Mouse (Mus musculus): ENCODE data around the gene Prr36. TPM values are rescaled to one million over a fixed set of nuclear protein-coding genes. Genes with fewer than 3 reads are reported as not detected.
A peak's percentile ranks its signal among the peaks of the same experiment; 100 is the strongest.

Prr36 gene
- polyA plus RNA-seq, 1 experiment from 2014 or later = 2.7 TPM

DNA sequence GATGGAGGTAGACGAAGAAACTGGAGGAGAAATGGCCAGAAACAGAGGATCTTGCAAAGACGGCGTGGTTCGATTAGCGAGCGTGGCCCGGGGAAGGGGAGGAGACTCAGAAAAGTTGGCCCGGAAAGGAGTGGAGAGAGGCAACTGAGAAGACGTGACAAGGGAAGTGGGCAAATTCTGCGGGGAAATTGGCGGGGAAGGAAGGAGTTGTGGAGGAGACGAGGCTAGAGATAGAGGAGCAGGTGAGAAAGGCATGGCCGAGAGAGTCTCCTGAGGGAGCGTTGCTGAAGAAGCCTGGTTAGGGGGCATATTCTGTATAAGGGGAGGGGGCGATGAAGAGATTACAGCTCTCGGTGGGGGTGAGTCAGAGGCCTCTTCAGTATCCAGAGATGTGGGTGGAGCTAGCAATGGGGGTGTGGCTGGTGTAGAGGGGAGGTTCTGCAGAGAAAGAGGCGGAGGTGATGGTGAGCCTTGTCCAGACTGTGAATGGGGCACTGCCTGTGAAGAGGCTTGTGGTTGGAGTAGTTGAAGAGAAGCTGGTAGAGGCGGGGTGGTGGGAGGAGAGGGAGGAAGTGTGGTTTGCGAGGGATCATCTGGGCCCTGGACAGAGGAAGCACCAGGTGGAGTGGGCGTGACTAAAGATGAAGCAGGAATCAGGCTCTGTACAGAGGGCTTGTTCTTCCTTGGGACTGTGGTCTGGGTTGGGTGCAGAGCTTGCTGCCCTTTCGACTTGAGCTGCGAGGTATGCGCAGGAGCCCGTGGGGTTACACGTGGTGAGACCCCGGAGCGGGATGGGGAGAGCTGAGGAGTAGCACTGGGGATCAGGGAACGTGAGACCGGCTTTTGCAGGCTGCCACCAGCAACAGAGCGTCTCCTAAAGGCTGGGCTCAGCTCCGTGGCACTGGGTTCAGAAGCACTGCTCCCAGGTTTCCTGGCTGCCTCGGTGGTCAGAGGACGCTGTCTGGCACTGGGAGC lies 3.0 kb downstream of the Prr36 start:
- WGBS = 10% methylated on average over 29 of the region's 33 CpGs
- H3K4me1 ChIP-seq (ENCODE audit: control insufficient read depth, insufficient read depth, low read length) = peaks cover 18% of the 10 kb centered on the region
- ATAC-seq (ENCODE audit: low read depth) (peak; percentile 49), DNase-seq (ENCODE audit: low spot score) (peak; percentile 67)
- H3K9ac ChIP-seq (ENCODE audit: low read depth, low read length) = peak overlapping the region; percentile 66; the same call in 1 of the 2 replicates
- no peaks in the 10 kb centered on the region for H3K9me3 ChIP-seq (ENCODE audit: control insufficient read depth, low read length)
- H3K4me3 ChIP-seq (ENCODE audit: low read depth, low read length) = peak overlapping the region; percentile 46
- H3K27ac ChIP-seq (replicated peaks; ENCODE audit: low read depth, low read length) = peak overlapping the region; percentile 7; the same call in 1 of the 2 replicates
- H3K4me2 ChIP-seq (ENCODE audit: low read depth, low read length) = peak overlapping the region; percentile 87
- peaks cover 47% of the 10 kb centered on the region for H3K27me3 ChIP-seq (replicated peaks; ENCODE audit: control insufficient read depth, insufficient read depth, low read length)
- H3K36me3 ChIP-seq (ENCODE audit: control insufficient read depth, insufficient read depth, low read length) = peaks cover 10% of the 10 kb centered on the region; the same call in 1 of the 2 replicates

DNA sequence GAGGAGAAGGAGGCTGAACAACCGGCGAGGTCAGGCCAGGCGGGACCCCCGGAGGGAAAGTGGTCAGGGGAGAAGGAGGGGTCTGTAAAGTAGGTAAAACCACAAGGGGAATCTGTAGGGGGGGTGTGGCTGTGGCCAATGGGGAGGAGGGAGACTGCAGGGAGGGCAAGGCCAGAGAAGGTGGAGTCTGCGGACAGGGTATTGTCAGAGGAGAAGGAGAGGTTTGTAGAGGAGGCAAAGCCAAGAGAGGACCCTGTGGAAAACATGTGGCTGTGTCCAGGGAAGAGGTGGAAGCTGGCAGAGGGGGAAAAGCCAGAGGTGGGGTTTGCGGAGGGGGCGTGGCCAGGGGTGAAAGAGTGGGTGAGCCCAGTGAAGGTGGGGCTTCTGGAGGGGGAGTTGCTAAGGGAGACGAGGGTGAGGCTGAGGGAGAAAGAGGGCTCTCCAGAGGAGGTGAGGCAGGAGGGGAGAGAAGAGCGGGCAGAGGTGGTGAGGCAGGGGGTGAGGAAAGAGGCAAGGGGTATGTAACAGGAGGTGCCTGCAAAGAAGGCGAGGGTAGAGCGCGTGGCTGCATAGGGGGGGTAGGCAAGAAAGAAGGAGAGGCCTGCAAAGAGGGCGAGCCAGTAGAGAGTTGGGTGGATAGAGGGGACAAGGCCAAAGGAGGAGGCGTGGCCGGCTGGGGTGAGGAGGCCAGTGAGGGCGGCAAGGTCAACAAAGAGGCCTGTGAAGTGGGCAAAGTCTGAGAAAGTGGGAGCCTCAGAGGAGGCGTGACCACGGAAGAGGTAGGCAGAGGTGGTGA lies 3.9 kb downstream of the Prr36 start:
- ATAC-seq (ENCODE audit: low read depth) (peak; percentile 62), DNase-seq (ENCODE audit: low spot score) (peak; percentile 70)
- H3K9ac ChIP-seq (ENCODE audit: low read depth, low read length) = peak overlapping the region; percentile 66
- peaks cover 44% of the 10 kb centered on the region for H3K27me3 ChIP-seq (replicated peaks; ENCODE audit: control insufficient read depth, insufficient read depth, low read length)
- H3K4me1 ChIP-seq (ENCODE audit: control insufficient read depth, insufficient read depth, low read length) = peaks cover 18% of the 10 kb centered on the region
- peak overlapping the region; percentile 46 for H3K4me3 ChIP-seq (ENCODE audit: low read depth, low read length)
- H3K4me2 ChIP-seq (ENCODE audit: low read depth, low read length) = peak overlapping the region; percentile 87
- H3K9me3 ChIP-seq (ENCODE audit: control insufficient read depth, low read length) = no peaks in the 10 kb centered on the region
- H3K27ac ChIP-seq (replicated peaks; ENCODE audit: low read depth, low read length) = peak overlapping the region; percentile 7; the same call in 1 of the 2 replicates
- peaks cover 12% of the 10 kb centered on the region; the same call in 1 of the 2 replicates for H3K36me3 ChIP-seq (ENCODE audit: control insufficient read depth, insufficient read depth, low read length)
- 3% methylated on average over 18 of the region's 18 CpGs for WGBS

DNA sequence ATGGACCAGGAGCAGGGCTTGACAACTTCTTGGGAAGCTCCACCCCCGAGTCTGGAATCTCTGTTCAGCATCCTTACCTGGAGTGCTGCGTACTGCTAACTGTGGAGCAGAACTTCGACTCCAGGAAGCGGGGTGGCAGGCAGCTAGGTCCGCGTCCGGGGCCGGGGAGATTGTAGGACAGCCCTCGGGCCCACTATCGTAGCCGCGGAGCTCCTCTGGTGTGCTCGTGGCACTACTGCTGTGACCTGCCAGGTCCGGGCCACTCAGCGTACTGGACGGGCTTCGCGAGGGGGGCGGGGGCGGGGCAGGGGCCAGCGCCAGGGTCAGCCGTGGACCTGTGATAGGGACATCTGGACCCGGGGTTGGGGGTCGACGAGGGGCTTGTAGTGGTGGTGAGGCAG lies 4.5 kb downstream of the Prr36 start:
- Histone ChIP-seq H3K27ac (replicated peaks; ENCODE audit: low read depth, low read length) (no peak overlapping the region; the same call in 1 of the 2 replicates), H3K9ac (ENCODE audit: low read depth, low read length) (peak overlapping the region; percentile 66), H3K4me2 (ENCODE audit: low read depth, low read length) (peak overlapping the region; percentile 87), H3K4me1 (ENCODE audit: control insufficient read depth, insufficient read depth, low read length) (peaks cover 18% of the 10 kb centered on the region), H3K4me3 (ENCODE audit: low read depth, low read length) (peak overlapping the region; percentile 46), H3K9me3 (ENCODE audit: control insufficient read depth, low read length) (no peaks in the 10 kb centered on the region), H3K27me3 (replicated peaks; ENCODE audit: control insufficient read depth, insufficient read depth, low read length) (peaks cover 38% of the 10 kb centered on the region), H3K36me3 (ENCODE audit: control insufficient read depth, insufficient read depth, low read length) (peaks cover 12% of the 10 kb centered on the region; the same call in 1 of the 2 replicates)
- DNase-seq (ENCODE audit: low spot score) (no peak), ATAC-seq (ENCODE audit: low read depth) (peak; percentile 9; the same call in 1 of the 2 replicates)
- WGBS = 1% methylated on average over 24 of the region's 25 CpGs

DNA sequence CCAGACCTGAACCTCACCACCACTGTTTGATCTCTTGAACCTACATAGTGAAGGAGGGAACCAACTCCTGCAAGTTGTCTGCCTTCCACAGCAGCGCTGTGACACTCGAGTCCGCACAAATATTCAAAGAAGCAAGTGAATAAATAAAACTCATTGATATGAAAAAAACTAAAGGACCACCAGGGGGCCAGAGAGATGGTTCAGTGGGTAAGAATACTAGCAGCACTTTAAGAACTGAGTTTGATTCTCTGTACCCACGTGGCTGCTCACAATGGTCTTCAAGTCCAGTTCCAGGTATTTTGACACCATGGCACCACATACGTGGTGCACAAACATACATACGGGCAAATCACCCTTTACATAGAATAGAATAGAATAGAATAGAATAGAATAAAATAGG lies 6.2 kb downstream of the Prr36 start:
- Histone ChIP-seq H3K36me3 (ENCODE audit: control insufficient read depth, insufficient read depth, low read length) (peaks cover 12% of the 10 kb centered on the region; the same call in 1 of the 2 replicates), H3K27me3 (replicated peaks; ENCODE audit: control insufficient read depth, insufficient read depth, low read length) (peaks cover 33% of the 10 kb centered on the region), H3K9me3 (ENCODE audit: control insufficient read depth, low read length) (no peaks in the 10 kb centered on the region), H3K4me1 (ENCODE audit: control insufficient read depth, insufficient read depth, low read length) (peaks cover 18% of the 10 kb centered on the region), H3K4me3 (ENCODE audit: low read depth, low read length) (no peak overlapping the region), H3K4me2 (ENCODE audit: low read depth, low read length) (no peak overlapping the region), H3K9ac (ENCODE audit: low read depth, low read length) (no peak overlapping the region), H3K27ac (replicated peaks; ENCODE audit: low read depth, low read length) (no peak overlapping the region)
- DNase-seq (ENCODE audit: low spot score) (no peak), ATAC-seq (ENCODE audit: low read depth) (no peak)
- 75% methylated on average over 6 of the region's 6 CpGs for WGBS

DNA sequence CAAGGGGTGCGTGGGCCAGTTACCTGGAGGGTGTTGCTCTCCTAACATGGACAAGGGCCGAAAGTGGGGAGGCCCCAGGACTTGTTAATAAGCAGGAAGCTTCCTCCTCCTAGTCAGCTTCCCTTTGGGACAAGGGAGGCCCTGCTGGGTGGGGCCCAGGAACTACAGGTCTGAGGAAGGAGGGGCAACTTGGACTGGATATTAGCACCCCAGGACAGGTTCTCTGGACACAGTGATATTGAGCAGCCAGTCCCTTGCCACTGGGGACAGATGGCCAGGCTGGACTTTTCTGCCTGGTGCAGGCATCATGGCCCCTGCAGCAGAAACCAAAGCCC lies 10.3 kb downstream of the Prr36 start:
- DNase-seq (ENCODE audit: low spot score) (no peak), ATAC-seq (ENCODE audit: low read depth) (peak; percentile 4; the same call in 1 of the 2 replicates)
- no peak overlapping the region for H3K4me3 ChIP-seq (ENCODE audit: low read depth, low read length)
- peaks cover 26% of the 10 kb centered on the region for H3K36me3 ChIP-seq (ENCODE audit: control insufficient read depth, insufficient read depth, low read length)
- H3K9ac ChIP-seq (ENCODE audit: low read depth, low read length) = 0 out of 2 replicates have a peak overlapping the region, but pooled peaks have one; percentile 30
- no peaks in the 10 kb centered on the region for H3K9me3 ChIP-seq (ENCODE audit: control insufficient read depth, low read length)
- H3K4me2 ChIP-seq (ENCODE audit: low read depth, low read length) = no peak overlapping the region
- no peaks in the 10 kb centered on the region for H3K4me1 ChIP-seq (ENCODE audit: control insufficient read depth, insufficient read depth, low read length)
- WGBS = 78% methylated on average over 2 of the region's 2 CpGs
- no peak overlapping the region for H3K27ac ChIP-seq (replicated peaks; ENCODE audit: low read depth, low read length)
- peaks cover 34% of the 10 kb centered on the region for H3K27me3 ChIP-seq (replicated peaks; ENCODE audit: control insufficient read depth, insufficient read depth, low read length)

DNA sequence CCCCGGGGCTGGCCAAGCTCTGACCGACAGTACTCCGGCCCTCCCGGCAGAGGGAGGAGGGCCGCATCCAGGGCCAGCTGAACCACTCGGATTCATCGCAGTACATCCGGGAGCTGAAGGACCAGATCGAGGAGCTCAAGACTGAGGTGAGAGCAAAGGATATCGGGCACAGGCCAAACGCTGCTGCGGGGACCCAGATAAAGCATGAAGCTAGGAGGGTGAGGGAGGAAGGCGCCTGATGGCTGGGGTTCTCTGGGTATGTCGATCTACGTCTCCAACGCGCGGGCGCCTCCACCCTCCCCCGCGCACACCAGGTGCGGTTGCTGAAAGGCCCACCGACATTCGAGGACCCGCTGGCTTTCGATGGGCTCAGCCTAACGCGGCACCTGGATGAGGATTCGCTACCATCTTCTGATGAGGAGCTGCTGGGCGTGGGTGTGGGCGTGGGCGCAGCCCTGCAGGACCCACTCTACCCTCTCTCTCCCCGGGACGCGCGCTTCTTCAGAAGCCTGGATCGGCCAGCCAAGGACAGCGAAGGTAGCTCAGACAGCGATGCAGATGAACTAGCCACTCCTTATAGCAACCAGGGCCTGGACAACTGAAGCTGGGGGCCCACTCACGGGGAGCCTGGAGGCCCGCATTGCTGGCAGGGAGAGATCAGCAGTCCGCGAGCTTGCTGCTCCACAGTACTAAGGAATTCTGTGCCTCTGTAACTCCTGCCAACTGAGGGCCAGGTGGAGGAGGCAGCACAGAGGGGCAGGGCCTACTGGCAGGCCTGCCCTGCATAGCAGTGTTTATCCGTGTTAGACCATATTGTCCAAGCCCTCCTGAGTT lies 10.9 kb downstream of the Prr36 start:
- Histone ChIP-seq H3K9ac (ENCODE audit: low read depth, low read length) (peak overlapping the region; percentile 30; the same call in 1 of the 2 replicates), H3K4me2 (ENCODE audit: low read depth, low read length) (peak overlapping the region; percentile 26), H3K4me3 (ENCODE audit: low read depth, low read length) (no peak overlapping the region), H3K36me3 (ENCODE audit: control insufficient read depth, insufficient read depth, low read length) (peaks cover 26% of the 10 kb centered on the region), H3K27me3 (replicated peaks; ENCODE audit: control insufficient read depth, insufficient read depth, low read length) (peaks cover 34% of the 10 kb centered on the region), H3K27ac (replicated peaks; ENCODE audit: low read depth, low read length) (no peak overlapping the region), H3K4me1 (ENCODE audit: control insufficient read depth, insufficient read depth, low read length) (no peaks in the 10 kb centered on the region), H3K9me3 (ENCODE audit: control insufficient read depth, low read length) (no peaks in the 10 kb centered on the region)
- 16% methylated on average over 31 of the region's 44 CpGs for WGBS
- peak; percentile 31 for ATAC-seq (ENCODE audit: low read depth)
- no peak for DNase-seq (ENCODE audit: low spot score)

DNA sequence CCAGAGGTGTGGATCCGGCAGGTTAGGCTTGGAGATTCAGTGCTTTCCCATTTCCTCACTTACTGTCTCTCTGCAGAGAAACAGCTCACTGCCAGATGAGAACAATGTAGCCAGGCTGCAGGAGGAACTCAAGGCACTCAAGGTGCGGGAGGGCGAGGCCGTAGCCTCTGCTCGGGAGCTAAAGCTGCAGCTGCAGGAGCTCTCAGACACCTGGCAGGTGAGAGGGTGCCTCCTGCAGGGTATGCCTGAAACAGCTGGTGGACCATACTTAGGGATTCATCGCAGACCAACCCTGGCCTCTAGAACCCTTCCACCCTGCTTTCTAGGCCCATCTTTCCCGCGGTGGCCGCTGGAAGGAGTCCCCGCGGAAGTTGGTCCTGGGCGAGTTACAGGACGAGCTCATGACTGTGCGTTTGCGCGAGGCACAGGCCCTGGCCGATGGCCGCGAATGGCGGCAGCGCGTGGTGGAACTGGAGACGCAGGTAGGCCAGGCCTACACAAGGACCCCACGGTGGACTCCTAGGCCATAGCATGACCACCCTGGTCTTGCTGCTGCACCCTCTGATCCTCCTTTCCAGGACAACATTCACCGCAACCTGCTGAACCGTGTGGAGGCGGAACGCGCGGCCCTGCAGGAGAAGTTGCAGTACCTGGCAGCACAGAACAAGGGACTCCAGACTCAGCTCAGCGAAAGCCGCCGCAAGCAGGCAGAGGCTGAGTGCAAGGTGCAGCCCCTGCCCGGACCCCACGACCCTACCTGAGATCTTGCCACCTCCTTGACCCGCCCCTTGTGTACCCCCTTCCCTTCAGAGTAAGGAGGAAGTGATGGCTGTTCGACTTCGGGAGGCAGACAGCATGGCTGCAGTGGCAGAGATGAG lies 11.8 kb downstream of the Prr36 start:
- no peaks in the 10 kb centered on the region for H3K9me3 ChIP-seq (ENCODE audit: control insufficient read depth, low read length)
- H3K4me3 ChIP-seq (ENCODE audit: low read depth, low read length) = no peak overlapping the region
- ATAC-seq (ENCODE audit: low read depth) (no peak), DNase-seq (ENCODE audit: low spot score) (no peak)
- 0 out of 2 replicates have a peak overlapping the region, but pooled peaks have one; percentile 26 for H3K4me2 ChIP-seq (ENCODE audit: low read depth, low read length)
- H3K9ac ChIP-seq (ENCODE audit: low read depth, low read length) = 0 out of 2 replicates have a peak overlapping the region, but pooled peaks have one; percentile 26
- no peaks in the 10 kb centered on the region for H3K4me1 ChIP-seq (ENCODE audit: control insufficient read depth, insufficient read depth, low read length)
- H3K36me3 ChIP-seq (ENCODE audit: control insufficient read depth, insufficient read depth, low read length) = peaks cover 26% of the 10 kb centered on the region
- 36% methylated on average over 35 of the region's 38 CpGs for WGBS
- peaks cover 34% of the 10 kb centered on the region for H3K27me3 ChIP-seq (replicated peaks; ENCODE audit: control insufficient read depth, insufficient read depth, low read length)
- no peak overlapping the region for H3K27ac ChIP-seq (replicated peaks; ENCODE audit: low read depth, low read length)
